Mouse (Mus musculus): ENCODE measurements around the gene Cxcl1.

- TF ChIP-seq POLR2AphosphoS5 (IDR thresholded peaks at IDR 0.05; ENCODE audit: borderline replicate concordance, low read depth, low read length) (no peak), NELFE (IDR thresholded peaks at IDR 0.05; ENCODE audit: low read depth, low read length) (no peak), POLR2A (IDR thresholded peaks at IDR 0.05; ENCODE audit: control insufficient read depth in 1 of 2, insufficient read depth in 1 of 2, low read depth in 1 of 2, low read length in 2 of 2, poor library complexity in 1 of 2) (no peak), CHD2 (IDR thresholded peaks at IDR 0.05; ENCODE audit: low read length) (no peak), EP300 (IDR thresholded peaks at IDR 0.05; ENCODE audit: low read depth in 1 of 2, low read length in 2 of 2) (no peak), MYC (IDR thresholded peaks at IDR 0.05; ENCODE audit: low read depth, low read length) (no peak), GATA1 (IDR thresholded peaks at IDR 0.05; ENCODE audit: low read depth, low read length) (no peak), CTCF (IDR thresholded peaks at IDR 0.05 in 2 of 3, conservative IDR thresholded peaks at IDR 0.05 in 1 of 3; ENCODE audit: control insufficient read depth in 1 of 3, insufficient read depth in 1 of 3, low read depth in 2 of 3, low read length in 3 of 3, poor library complexity in 1 of 3, severe bottlenecking in 1 of 3) (no peak), ETS1 (IDR thresholded peaks at IDR 0.05; ENCODE audit: low read depth, low read length) (no peak), JUND (IDR thresholded peaks at IDR 0.05; ENCODE audit: low read depth, low read length) (no peak)
These were observed 35.5 kb upstream of the Cxcl1 start for GRCm38 (mm10) chr5:90855308-90856230.

Data from MEL (cell line).